Mouse (Mus musculus) forebrain, postnatal 0 days (tissue): Measurements from ENCODE around the gene Sdcbp2. TPM values are rescaled to one million over a fixed set of nuclear protein-coding genes. Genes with fewer than 3 reads are reported as not detected.

ENCODE experiments used
- ATAC-seq: fragments of 200-750 bp; cut with Nextera tagmentation; 2 replicates; pipeline ENCODE4 v1.8.0; 2017; ENCODE audit warnings: mild to moderate bottlenecking, moderate library complexity
- DNase-seq: peaks from one replicate; pipeline ENCODE4 v3.0.0-alpha.2; 2015
- H3K27ac ChIP-seq: fragments of 300-500 bp; sonication (generic); 2 replicates; pipeline ENCODE4 v1.5.1; 2014; ENCODE audit warnings: low read depth, mild to moderate bottlenecking, antibody characterized with exemption, low read length, moderate library complexity, mixed read lengths
- H3K27me3 ChIP-seq: fragments of 300-500 bp; sonication (generic); 2 replicates; pipeline ENCODE4 v1.6.1; 2014; ENCODE audit warnings: mild to moderate bottlenecking, low read length, mixed read lengths; ENCODE audit not compliant: insufficient read depth
- H3K36me3 ChIP-seq: fragments of 300-500 bp; sonication (generic); 2 replicates; pipeline ENCODE4 v1.6.1; 2014; ENCODE audit warnings: mild to moderate bottlenecking, moderate library complexity; ENCODE audit not compliant: insufficient read depth
- H3K4me1 ChIP-seq: fragments of 300-500 bp; sonication (generic); 2 replicates; pipeline ENCODE4 v1.6.1; 2014; ENCODE audit warnings: antibody characterized with exemption; ENCODE audit not compliant: insufficient read depth
- H3K4me2 ChIP-seq: fragments of 300-500 bp; sonication (generic); 2 replicates; pipeline ENCODE4 v1.6.1; 2014; ENCODE audit warnings: low read depth, mild to moderate bottlenecking, moderate library complexity
- H3K4me3 ChIP-seq: fragments of 300-500 bp; sonication (generic); 2 replicates; pipeline ENCODE4 v1.5.1; 2014; ENCODE audit warnings: low read depth, low read length, mixed read lengths
- H3K9ac ChIP-seq: fragments of 300-500 bp; sonication (generic); 2 replicates; pipeline ENCODE4 v1.6.1; 2014; ENCODE audit warnings: mild to moderate bottlenecking
- H3K9me3 ChIP-seq: fragments of 300-500 bp; sonication (generic); 2 replicates; pipeline ENCODE4 v1.6.1; 2016; ENCODE audit warnings: low read length
- CTCF ChIP-seq: sonication (generic); IDR thresholded peaks from 2 replicates; pipeline ENCODE4 v1.5.1; 2016; ENCODE audit warnings: antibody characterized with exemption, control low read depth, low read depth
- WGBS: fragments of 180-500 bp; shearing (Covaris S2); extraction: QIAGEN DNeasy Blood & Tissue Kit; methylation state at CpG from one replicate; pipeline ENCODE4 v1.1.7; 2014; 5-methylcytosine and 5-hydroxymethylcytosine counted together
- polyA plus RNA-seq: library from polyadenylated mRNA; unstranded; fragments of >200 nt; fragmentation: Nextera tagmentation; extraction: Ambion mirVana; gene quantifications from 2 replicates; pipeline ENCODE4 v1.2.1, GENCODE M21; 2015
- total RNA-seq: library from RNA; depleted of rRNA; stranded (reverse); fragments of >200 nt; gene quantifications from 2 replicates; pipeline ENCODE4 v1.2.3, GENCODE M21; 2014; rRNA removed

Sdcbp2 gene
- total and polyA plus RNA-seq, 2 experiments from 2014 or later = 0.90 to 1.6 TPM

DNA sequence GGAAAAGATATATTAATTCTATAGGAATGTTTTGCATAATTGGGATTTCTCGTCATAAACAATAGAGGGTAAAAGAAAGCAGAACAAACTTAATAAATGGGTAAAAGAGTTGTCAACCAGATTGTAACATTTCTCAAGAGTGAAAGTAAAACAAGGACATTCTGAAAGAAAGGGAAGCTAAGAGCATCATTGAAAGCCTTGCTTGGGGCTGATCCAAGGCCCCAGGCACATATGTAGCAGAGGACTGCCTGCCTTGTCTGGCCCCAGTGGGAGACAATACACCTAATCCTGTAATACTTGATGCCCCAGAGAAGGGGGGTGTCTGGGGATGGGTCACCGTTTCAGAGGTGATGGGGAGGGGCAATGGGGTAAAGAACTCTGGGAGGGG, 63.6 kb downstream of the Sdcbp2 start:
- H3K9me3 ChIP-seq = no peaks in the 10 kb centered on the region
- DNase-seq (no peak), ATAC-seq (no peak)
- no peak overlapping the region for H3K4me3 ChIP-seq
- no peaks in the 10 kb centered on the region for H3K27me3 ChIP-seq
- no peaks in the 10 kb centered on the region for H3K4me1 ChIP-seq
- no peak overlapping the region for H3K27ac ChIP-seq
- no peak for TF ChIP-seq CTCF
- no peaks in the 10 kb centered on the region for H3K36me3 ChIP-seq
- H3K9ac ChIP-seq = no peak overlapping the region
- no peak overlapping the region for H3K4me2 ChIP-seq
- 47% methylated on average over 2 of the region's 2 CpGs for WGBS

Other genes starting within 250 kb of the Sdcbp2 start
- gene 4921509C19Rik, start 96.5 kb upstream of the Sdcbp2 start, total RNA-seq = not detected in 2 replicates
- not detected in 2 replicates for gene 4921509C19Rik, start 96.5 kb upstream of the Sdcbp2 start, polyA plus RNA-seq
- gene Nsfl1c, start 78.4 kb upstream of the Sdcbp2 start, total RNA-seq = 121 and 124 TPM in 2 replicates
- gene Nsfl1c, start 78.4 kb upstream of the Sdcbp2 start, polyA plus RNA-seq = 226 and 244 TPM in 2 replicates
- 67.3 and 70.1 TPM in 2 replicates for gene Fkbp1a, start 30.1 kb upstream of the Sdcbp2 start, total RNA-seq
- 717 and 727 TPM in 2 replicates for gene Fkbp1a, start 30.1 kb upstream of the Sdcbp2 start, polyA plus RNA-seq
- gene Snph, start 60.0 kb downstream of the Sdcbp2 start, total RNA-seq = 37.7 and 39.6 TPM in 2 replicates
- gene Snph, start 60.0 kb downstream of the Sdcbp2 start, polyA plus RNA-seq = 12.8 and 18.3 TPM in 2 replicates
- 0.67 and 0.77 TPM in 2 replicates for gene Rad21l, start 95.9 kb downstream of the Sdcbp2 start, total RNA-seq
- 0.12 and 0.16 TPM in 2 replicates for gene Rad21l, start 95.9 kb downstream of the Sdcbp2 start, polyA plus RNA-seq
- gene Tmem74b, start 129.4 kb downstream of the Sdcbp2 start, total RNA-seq = 22.9 and 30.6 TPM in 2 replicates
- gene Tmem74b, start 129.4 kb downstream of the Sdcbp2 start, polyA plus RNA-seq = 23.1 and 26.2 TPM in 2 replicates
- 33.9 and 47.6 TPM in 2 replicates for gene Psmf1, start 171.6 kb downstream of the Sdcbp2 start, total RNA-seq
- gene Psmf1, start 171.6 kb downstream of the Sdcbp2 start, polyA plus RNA-seq = 64.6 and 69.7 TPM in 2 replicates